Mouse (Mus musculus): ENCODE results near the gene H2-Q7. TPM values are rescaled to one million over a fixed set of nuclear protein-coding genes. Genes with fewer than 3 reads are reported as not detected.

H2-Q7 gene
- polyA plus RNA-seq, 1 experiment from 2014 or later, result 3.1 TPM

- Histone ChIP-seq H3K9ac (replicated peaks; ENCODE audit: low read depth) (no peak within 1 kb of the TSS), H3K36me3 (ENCODE audit: insufficient read depth, low read length) (no peaks in the 10 kb centered on the region), H3K27ac (ENCODE audit: low read length) (no peak within 1 kb of the TSS), H3K4me2 (replicated peaks; ENCODE audit: low read depth, low read length) (peak within 1 kb of the TSS; percentile 74), H3K27me3 (replicated peaks; ENCODE audit: insufficient read depth, low read length) (peaks cover 12% of the 10 kb centered on the region), H3K9me3 (ENCODE audit: low read length) (no peaks in the 10 kb centered on the region), H3K4me3 (ENCODE audit: low read depth, low read length) (peak within 1 kb of the TSS; percentile 42), H3K4me1 (ENCODE audit: insufficient read depth, low read depth, low read length) (no peaks in the 10 kb centered on the region)
- no peak for TF ChIP-seq CTCF (IDR thresholded peaks at IDR 0.05)
- no peak for TF ChIP-seq EP300 (IDR thresholded peaks at IDR 0.05)
- DNase-seq (ENCODE audit: low spot score) (no peak), ATAC-seq (no peak)
- WGBS, result 1% methylated on average over 67 of the region's 80 CpGs
Measured at GRCm38 (mm10) chr17:35469842-35470751, 31.1 kb downstream of the H2-Q7 start, which contains the start of gene H2-Q10. Gene H2-Q10 (plus strand): TSS chr17:35470089.

- Histone ChIP-seq H3K27me3 (replicated peaks; ENCODE audit: insufficient read depth, low read length) (no peaks in the 10 kb centered on the region), H3K9ac (replicated peaks; ENCODE audit: low read depth) (no peak overlapping the region), H3K4me1 (ENCODE audit: insufficient read depth, low read depth, low read length) (no peaks in the 10 kb centered on the region), H3K9me3 (ENCODE audit: low read length) (no peaks in the 10 kb centered on the region), H3K4me3 (ENCODE audit: low read depth, low read length) (no peak overlapping the region), H3K27ac (ENCODE audit: low read length) (no peak overlapping the region), H3K4me2 (replicated peaks; ENCODE audit: low read depth, low read length) (no peak overlapping the region), H3K36me3 (ENCODE audit: insufficient read depth, low read length) (no peaks in the 10 kb centered on the region)
- ATAC-seq (peak; percentile 54), DNase-seq (ENCODE audit: low spot score) (peak; percentile 68)
- WGBS, result under 1% methylated on average over 9 of the region's 9 CpGs
- TF ChIP-seq CTCF (IDR thresholded peaks at IDR 0.05), result peak; percentile 91
- TF ChIP-seq EP300 (IDR thresholded peaks at IDR 0.05), result no peak
Measured at GRCm38 (mm10) chr17:35484066-35484465, 45.1 kb downstream of the H2-Q7 start.

DNA sequence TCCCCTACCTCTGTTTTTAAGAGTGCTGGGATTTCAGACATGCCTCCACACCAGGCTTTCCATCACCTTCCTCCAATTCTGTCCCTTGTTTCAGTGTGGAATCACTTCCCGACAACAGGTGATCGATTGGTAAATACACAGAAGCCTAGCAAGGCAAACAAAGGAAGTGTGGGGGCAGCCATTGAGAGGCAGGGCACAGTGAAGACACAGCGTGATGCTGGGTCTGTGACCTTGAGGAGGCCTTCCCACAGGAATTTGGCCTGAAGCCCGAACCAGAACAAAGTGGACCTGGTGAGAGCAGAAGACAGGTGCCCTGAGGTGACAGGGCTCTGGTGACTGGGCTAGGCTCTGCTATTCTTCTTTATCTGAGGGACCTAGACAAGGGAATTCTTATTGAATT lies 46.7 kb downstream of the H2-Q7 start:
- no peak for TF ChIP-seq CTCF (IDR thresholded peaks at IDR 0.05)
- TF ChIP-seq EP300 (IDR thresholded peaks at IDR 0.05), result no peak
- Histone ChIP-seq H3K27ac (ENCODE audit: low read length) (no peak overlapping the region), H3K4me3 (ENCODE audit: low read depth, low read length) (no peak overlapping the region), H3K36me3 (ENCODE audit: insufficient read depth, low read length) (no peaks in the 10 kb centered on the region), H3K9me3 (ENCODE audit: low read length) (no peaks in the 10 kb centered on the region), H3K4me1 (ENCODE audit: insufficient read depth, low read depth, low read length) (no peaks in the 10 kb centered on the region), H3K27me3 (replicated peaks; ENCODE audit: insufficient read depth, low read length) (no peaks in the 10 kb centered on the region), H3K4me2 (replicated peaks; ENCODE audit: low read depth, low read length) (no peak overlapping the region), H3K9ac (replicated peaks; ENCODE audit: low read depth) (no peak overlapping the region)
- DNase-seq (ENCODE audit: low spot score) (no peak), ATAC-seq (no peak)
- 9% methylated on average over 4 of the region's 4 CpGs for WGBS

DNA sequence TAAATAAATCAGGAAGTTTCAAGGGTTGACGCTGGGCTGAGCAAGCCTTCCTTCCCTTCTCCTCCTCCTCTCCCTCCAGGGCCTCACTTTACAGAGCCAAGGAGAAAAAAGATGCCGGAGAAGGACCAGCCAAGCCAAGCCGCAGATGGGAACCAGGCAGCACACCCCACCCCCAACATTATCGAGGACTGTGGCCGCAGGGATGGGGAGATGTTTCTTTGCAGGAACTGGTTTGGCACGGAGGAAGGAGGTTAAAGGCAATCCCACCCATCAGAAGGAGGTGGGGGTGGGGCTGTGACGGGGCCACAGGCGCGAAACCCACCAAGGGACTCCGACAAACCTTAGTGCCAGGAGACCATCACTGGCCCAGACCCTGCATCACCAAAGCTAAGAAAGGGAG lies 47.8 kb downstream of the H2-Q7 start:
- no peak overlapping the region for H3K4me3 ChIP-seq (ENCODE audit: low read depth, low read length)
- H3K9ac ChIP-seq (replicated peaks; ENCODE audit: low read depth), result no peak overlapping the region
- TF ChIP-seq CTCF (IDR thresholded peaks at IDR 0.05), result no peak
- TF ChIP-seq EP300 (IDR thresholded peaks at IDR 0.05), result no peak
- no peaks in the 10 kb centered on the region for H3K27me3 ChIP-seq (replicated peaks; ENCODE audit: insufficient read depth, low read length)
- no peak overlapping the region for H3K27ac ChIP-seq (ENCODE audit: low read length)
- no peaks in the 10 kb centered on the region for H3K36me3 ChIP-seq (ENCODE audit: insufficient read depth, low read length)
- ATAC-seq (no peak), DNase-seq (ENCODE audit: low spot score) (no peak)
- H3K9me3 ChIP-seq (ENCODE audit: low read length), result no peaks in the 10 kb centered on the region
- H3K4me1 ChIP-seq (ENCODE audit: insufficient read depth, low read depth, low read length), result no peaks in the 10 kb centered on the region
- H3K4me2 ChIP-seq (replicated peaks; ENCODE audit: low read depth, low read length), result no peak overlapping the region
- 46% methylated on average over 10 of the region's 10 CpGs for WGBS

GRCm38 (mm10) chr17:35488041-35488440 lies 49.1 kb downstream of the H2-Q7 start:
- H3K4me1 ChIP-seq (ENCODE audit: insufficient read depth, low read depth, low read length), result no peaks in the 10 kb centered on the region
- H3K27ac ChIP-seq (ENCODE audit: low read length), result no peak overlapping the region
- no peak overlapping the region for H3K9ac ChIP-seq (replicated peaks; ENCODE audit: low read depth)
- no peak overlapping the region for H3K4me2 ChIP-seq (replicated peaks; ENCODE audit: low read depth, low read length)
- ATAC-seq, result no peak
- no peaks in the 10 kb centered on the region for H3K36me3 ChIP-seq (ENCODE audit: insufficient read depth, low read length)
- no peak for TF ChIP-seq CTCF (IDR thresholded peaks at IDR 0.05)
- no peak for TF ChIP-seq EP300 (IDR thresholded peaks at IDR 0.05)
- no peak overlapping the region for H3K4me3 ChIP-seq (ENCODE audit: low read depth, low read length)
- no peak for DNase-seq (ENCODE audit: low spot score)
- 96% methylated on average over 2 of the region's 2 CpGs for WGBS
- no peaks in the 10 kb centered on the region for H3K9me3 ChIP-seq (ENCODE audit: low read length)
- H3K27me3 ChIP-seq (replicated peaks; ENCODE audit: insufficient read depth, low read length), result no peaks in the 10 kb centered on the region

DNA sequence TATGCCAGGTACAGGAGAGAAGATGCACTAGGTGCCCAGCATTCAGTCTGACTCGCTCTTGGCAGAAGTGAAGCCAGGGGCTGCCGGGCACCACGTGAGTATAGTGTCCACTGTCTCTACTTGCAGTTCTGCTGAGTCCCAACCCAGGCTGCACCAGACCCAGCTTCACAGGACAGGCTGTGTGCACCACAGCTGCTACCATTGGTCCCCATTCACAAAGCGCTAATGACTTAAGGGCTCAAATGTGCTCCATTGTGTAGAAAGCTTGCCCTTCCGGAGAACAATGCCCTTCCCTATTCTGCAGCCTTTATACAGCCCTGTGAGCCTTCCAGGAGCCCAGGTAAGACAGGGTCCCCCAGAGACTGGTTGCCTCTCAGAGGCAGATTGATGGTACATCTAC lies 51.4 kb downstream of the H2-Q7 start:
- Histone ChIP-seq H3K27me3 (replicated peaks; ENCODE audit: insufficient read depth, low read length) (no peaks in the 10 kb centered on the region), H3K4me3 (ENCODE audit: low read depth, low read length) (no peak overlapping the region), H3K4me1 (ENCODE audit: insufficient read depth, low read depth, low read length) (no peaks in the 10 kb centered on the region), H3K36me3 (ENCODE audit: insufficient read depth, low read length) (no peaks in the 10 kb centered on the region), H3K9me3 (ENCODE audit: low read length) (no peaks in the 10 kb centered on the region), H3K9ac (replicated peaks; ENCODE audit: low read depth) (no peak overlapping the region), H3K27ac (ENCODE audit: low read length) (no peak overlapping the region), H3K4me2 (replicated peaks; ENCODE audit: low read depth, low read length) (no peak overlapping the region)
- 74% methylated on average over 5 of the region's 5 CpGs for WGBS
- no peak for TF ChIP-seq EP300 (IDR thresholded peaks at IDR 0.05)
- no peak for TF ChIP-seq CTCF (IDR thresholded peaks at IDR 0.05)
- DNase-seq (ENCODE audit: low spot score) (no peak), ATAC-seq (no peak)

Other genes with a start within 250 kb of the H2-Q7 start
- gene Ltb, start 244.7 kb upstream of the H2-Q7 start, polyA plus RNA-seq (2015; fragmentation: Nextera tagmentation; extraction: Ambion mirVana), result 2.3 and 3.0 TPM in 2 replicates
- 0.95 and 3.7 TPM in 2 replicates for gene Tnf, start 237.1 kb upstream of the H2-Q7 start, polyA plus RNA-seq (2015; fragmentation: Nextera tagmentation; extraction: Ambion mirVana)
- 0.11 TPM in 1 of 2 replicates, not detected in the other for gene Lta, start 233.8 kb upstream of the H2-Q7 start, polyA plus RNA-seq (2015; fragmentation: Nextera tagmentation; extraction: Ambion mirVana)
- 0.60 TPM in 1 of 2 replicates, not detected in the other for gene Gm16181, start 218.3 kb upstream of the H2-Q7 start, polyA plus RNA-seq (2015; fragmentation: Nextera tagmentation; extraction: Ambion mirVana)
- gene Atp6v1g2, start 205.5 kb upstream of the H2-Q7 start, polyA plus RNA-seq (2015; fragmentation: Nextera tagmentation; extraction: Ambion mirVana), result 4.7 and 6.1 TPM in 2 replicates
- gene Nfkbil1, start 203.4 kb upstream of the H2-Q7 start, polyA plus RNA-seq (2015; fragmentation: Nextera tagmentation; extraction: Ambion mirVana), result 11.2 and 12.2 TPM in 2 replicates
- 161 and 170 TPM in 2 replicates for gene Ddx39b, start 197.4 kb upstream of the H2-Q7 start, polyA plus RNA-seq (2015; fragmentation: Nextera tagmentation; extraction: Ambion mirVana)
- gene H2-D1, start 176.4 kb upstream of the H2-Q7 start, polyA plus RNA-seq (2015; fragmentation: Nextera tagmentation; extraction: Ambion mirVana), result 530 and 579 TPM in 2 replicates
- gene H2-Q1, start 118.8 kb upstream of the H2-Q7 start, polyA plus RNA-seq (2015; fragmentation: Nextera tagmentation; extraction: Ambion mirVana), result 0.11 and 0.19 TPM in 2 replicates
- 10.3 and 10.4 TPM in 2 replicates for gene H2-Q2, start 96.9 kb upstream of the H2-Q7 start, polyA plus RNA-seq (2015; fragmentation: Nextera tagmentation; extraction: Ambion mirVana)
- gene H2-Q4, start 59.5 kb upstream of the H2-Q7 start, polyA plus RNA-seq (2015; fragmentation: Nextera tagmentation; extraction: Ambion mirVana), result 8.1 and 8.9 TPM in 2 replicates
- 0.74 and 0.86 TPM in 2 replicates for gene H2-Q6, start 14.3 kb upstream of the H2-Q7 start, polyA plus RNA-seq (2015; fragmentation: Nextera tagmentation; extraction: Ambion mirVana)
- 1.5 and 2.0 TPM in 2 replicates for gene H2-Q10, start 30.9 kb downstream of the H2-Q7 start, polyA plus RNA-seq (2015; fragmentation: Nextera tagmentation; extraction: Ambion mirVana)
- gene Pou5f1, start 66.9 kb downstream of the H2-Q7 start, polyA plus RNA-seq (2015; fragmentation: Nextera tagmentation; extraction: Ambion mirVana), result 0.13 TPM in 1 of 2 replicates, not detected in the other
- 14.2 and 17.4 TPM in 2 replicates for gene Tcf19, start 77.7 kb downstream of the H2-Q7 start, polyA plus RNA-seq (2015; fragmentation: Nextera tagmentation; extraction: Ambion mirVana)
- 5.1 and 5.9 TPM in 2 replicates for gene Cchcr1, start 77.9 kb downstream of the H2-Q7 start, polyA plus RNA-seq (2015; fragmentation: Nextera tagmentation; extraction: Ambion mirVana)
- not detected in 2 replicates for gene Psors1c2, start 94.0 kb downstream of the H2-Q7 start, polyA plus RNA-seq (2015; fragmentation: Nextera tagmentation; extraction: Ambion mirVana)
- 0.04 TPM in 1 of 2 replicates, not detected in the other for gene Cdsn, start 113.0 kb downstream of the H2-Q7 start, polyA plus RNA-seq (2015; fragmentation: Nextera tagmentation; extraction: Ambion mirVana)
- not detected in 2 replicates for gene 2300002M23Rik, start 128.3 kb downstream of the H2-Q7 start, polyA plus RNA-seq (2015; fragmentation: Nextera tagmentation; extraction: Ambion mirVana)
- 483 and 564 TPM in 2 replicates for gene Sfta2, start 162.4 kb downstream of the H2-Q7 start, polyA plus RNA-seq (2015; fragmentation: Nextera tagmentation; extraction: Ambion mirVana)
- not detected in 2 replicates for gene Gm9573, start 187.5 kb downstream of the H2-Q7 start, polyA plus RNA-seq (2015; fragmentation: Nextera tagmentation; extraction: Ambion mirVana)
- 1.1 and 1.7 TPM in 2 replicates for gene Mucl3, start 204.5 kb downstream of the H2-Q7 start, polyA plus RNA-seq (2015; fragmentation: Nextera tagmentation; extraction: Ambion mirVana)
- 11.4 and 15.2 TPM in 2 replicates for gene Vars2, start 228.4 kb downstream of the H2-Q7 start, polyA plus RNA-seq (2015; fragmentation: Nextera tagmentation; extraction: Ambion mirVana)
- 19.2 and 21.4 TPM in 2 replicates for gene Gtf2h4, start 234.6 kb downstream of the H2-Q7 start, polyA plus RNA-seq (2015; fragmentation: Nextera tagmentation; extraction: Ambion mirVana)